8 mouse cellular contexts compared by ENCODE assay signal in the genomic region with DNA sequence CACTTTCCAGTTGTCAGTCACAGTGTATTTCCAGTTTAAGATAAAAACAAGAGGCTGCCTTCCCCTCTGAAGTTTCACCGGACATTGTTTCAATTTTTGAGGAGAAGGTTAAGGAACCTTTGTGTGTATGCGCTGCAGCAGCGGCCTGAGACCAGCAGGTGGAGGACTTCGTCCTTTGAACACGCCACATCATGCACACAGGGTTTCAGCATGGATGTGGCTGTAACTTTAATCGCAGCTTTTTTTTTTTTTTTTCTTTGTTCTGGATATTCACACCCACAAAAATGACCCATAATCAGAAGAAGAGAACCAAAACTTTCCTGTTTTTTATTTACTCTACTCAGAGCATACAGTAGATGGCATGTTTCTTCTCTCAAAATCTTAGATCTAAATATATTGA. TPM values are rescaled to one million over a fixed set of nuclear protein-coding genes. Genes with fewer than 3 reads are reported as not detected.
A peak's percentile ranks its signal among the peaks of the same experiment; 100 is the strongest.
DNase-seq lines count a peak whose midpoint lies in the region; ATAC-seq and TF ChIP-seq lines count a peak whose summit lies in the region.

No protein-coding gene starts in this region.

- TF ChIP-seq CTCF in layer of hippocampus, adult 2 months (conservative IDR thresholded peaks at IDR 0.05), result peak; percentile 85

- DNase-seq in layer of hippocampus, adult 2 months (ENCODE audit: low spot score in 2 of 2), result no peak
- DNase-seq in layer of hippocampus, adult 8-10 months (ENCODE audit: low spot score in 2 of 2), result no peak
- DNase-seq in adipocyte (ENCODE audit: low spot score), result peak; percentile 64
- peak; percentile 66 for DNase-seq in embryo, embryonic 9.5 days (ENCODE audit: extremely low spot score)
- peak; percentile 32 for DNase-seq in liver, embryonic 13.5 days
- DNase-seq in natural killer cell, adult 2 months (ENCODE audit: low spot score in 2 of 2), result peak; percentile 30 to 36
- DNase-seq in right cerebral cortex, postnatal 25 days, result no peak

- H3K4me1 ChIP-seq in hindbrain, embryonic 12.5 days, result peaks cover 8% of the 10 kb centered on the region
- H3K4me1 ChIP-seq in liver, embryonic 13.5 days (replicated peaks), result peaks cover 44% of the 10 kb centered on the region

- ATAC-seq in hindbrain, embryonic 12.5 days (ENCODE audit: low FRiP score), result peak; percentile 80; the same call in 1 of the 2 replicates
- no peak for ATAC-seq in liver, embryonic 13.5 days (ENCODE audit: low read depth)

- H3K4me3 ChIP-seq in layer of hippocampus, adult 2 months, result peak overlapping the region; percentile 50; the same call in 1 of the 2 replicates
- no peak overlapping the region for H3K4me3 ChIP-seq in hindbrain, embryonic 12.5 days
- H3K4me3 ChIP-seq in liver, embryonic 13.5 days (replicated peaks), result no peak overlapping the region

- no peaks in the 10 kb centered on the region for H3K27me3 ChIP-seq in hindbrain, embryonic 12.5 days
- no peaks in the 10 kb centered on the region for H3K27me3 ChIP-seq in liver, embryonic 13.5 days

- H3K9ac ChIP-seq in hindbrain, embryonic 12.5 days, result no peak overlapping the region
- H3K9ac ChIP-seq in liver, embryonic 13.5 days, result no peak overlapping the region

- H3K4me2 ChIP-seq in hindbrain, embryonic 12.5 days (replicated peaks), result no peak overlapping the region
- no peak overlapping the region for H3K4me2 ChIP-seq in liver, embryonic 13.5 days

- peak overlapping the region; percentile 58; the same call in 1 of the 2 replicates for H3K27ac ChIP-seq in layer of hippocampus, adult 2 months
- H3K27ac ChIP-seq in hindbrain, embryonic 12.5 days, result no peak overlapping the region
- H3K27ac ChIP-seq in liver, embryonic 13.5 days, result no peak overlapping the region

- no peaks in the 10 kb centered on the region for H3K9me3 ChIP-seq in hindbrain, embryonic 12.5 days (replicated peaks)
- no peaks in the 10 kb centered on the region for H3K9me3 ChIP-seq in liver, embryonic 13.5 days (replicated peaks)

- WGBS in hindbrain, embryonic 12.5 days, result 23% methylated on average over 6 of the region's 6 CpGs
- 19% methylated on average over 6 of the region's 6 CpGs for WGBS in liver, embryonic 13.5 days (ENCODE audit: insufficient replicate concordance)

- H3K36me3 ChIP-seq in hindbrain, embryonic 12.5 days, result no peaks in the 10 kb centered on the region
- H3K36me3 ChIP-seq in liver, embryonic 13.5 days, result no peaks in the 10 kb centered on the region

RNA-seq across cellular contexts. Expression of a gene that starts 3.1 kb away (rescaled TPM):
- 1 to 10 TPM; 4.2 to 4.5 TPM for total RNA-seq in layer of hippocampus, adult 2 months (2021)
- 1 to 10 TPM; 3.9 to 7.0 (median 4.8) TPM for total RNA-seq in layer of hippocampus, adult 8-10 months (2022)
- polyA plus RNA-seq in hindbrain, embryonic 12.5 days (2016; fragmentation: Nextera tagmentation; extraction: Ambion mirVana), result 7.0 and 7.6 TPM in 2 replicates
- 32.8 and 42.5 TPM in 2 replicates for polyA plus RNA-seq in liver, embryonic 13.5 days (2015; fragmentation: Nextera tagmentation; extraction: Ambion mirVana)

Comparison
In these comparisons a context has a peak if more than half of its experiments do, and no peak if none do; other contexts are left out.
1. DNase-seq: peak in adipocyte (single experiment), embryo, embryonic 9.5 days (single experiment), liver, embryonic 13.5 days (single experiment) and natural killer cell, adult 2 months (2 of 2); none in layer of hippocampus, adult 2 months (0 of 2), layer of hippocampus, adult 8-10 months (0 of 2) and right cerebral cortex, postnatal 25 days (single experiment).